Mouse (Mus musculus) liver, embryonic 13.5 days (tissue): ENCODE measurements around the gene Sfpq. TPM values are rescaled to one million over a fixed set of nuclear protein-coding genes. Genes with fewer than 3 reads are reported as not detected.

ENCODE experiments used
- ATAC-seq: fragments of 200-750 bp; cut with Nextera tagmentation; 2 replicates; pipeline ENCODE4 v1.8.0; 2017; ENCODE audit warnings: low read depth, mild to moderate bottlenecking, moderate number of reproducible peaks, moderate library complexity
- DNase-seq: peaks from one replicate; pipeline ENCODE4 v3.0.0; 2022
- H3K27ac ChIP-seq: fragments of 300-500 bp; sonication (generic); 2 replicates; pipeline ENCODE4 v1.5.1; 2015; ENCODE audit warnings: moderate library complexity, mild to moderate bottlenecking, inconsistent platforms
- H3K27me3 ChIP-seq: fragments of 300-500 bp; sonication (generic); 2 replicates; pipeline ENCODE4 v1.6.1; 2015; ENCODE audit warnings: mild to moderate bottlenecking, inconsistent platforms
- H3K36me3 ChIP-seq: fragments of 300-500 bp; sonication (generic); 2 replicates; pipeline ENCODE4 v1.6.1; 2015; ENCODE audit warnings: mild to moderate bottlenecking, inconsistent platforms
- H3K4me1 ChIP-seq: fragments of 300-500 bp; sonication (generic); replicated peaks from 2 replicates; pipeline ENCODE4 v1.6.1; 2015; ENCODE audit warnings: inconsistent platforms
- H3K4me2 ChIP-seq: fragments of 300-500 bp; sonication (generic); 2 replicates; pipeline ENCODE4 v1.6.1; 2015; ENCODE audit warnings: inconsistent platforms, mild to moderate bottlenecking, moderate library complexity
- H3K4me3 ChIP-seq: fragments of 300-500 bp; sonication (generic); replicated peaks from 2 replicates; pipeline ENCODE4 v1.5.1; 2015; ENCODE audit warnings: mild to moderate bottlenecking, inconsistent platforms
- H3K9ac ChIP-seq: fragments of 300-500 bp; sonication (generic); 2 replicates; pipeline ENCODE4 v1.6.1; 2015; ENCODE audit warnings: mild to moderate bottlenecking, inconsistent platforms
- H3K9me3 ChIP-seq: fragments of 300-500 bp; sonication (generic); replicated peaks from 2 replicates; pipeline ENCODE4 v1.6.1; 2016; ENCODE audit warnings: inconsistent platforms
- WGBS: fragments of 180-500 bp; shearing (Covaris S2); methylation state at CpG from one replicate; pipeline ENCODE4 v1.1.7; 2015; ENCODE audit not compliant: insufficient replicate concordance; 5-methylcytosine and 5-hydroxymethylcytosine counted together
- polyA plus RNA-seq: library from polyadenylated mRNA; unstranded; fragments of >200 nt; fragmentation: Nextera tagmentation; extraction: Ambion mirVana; gene quantifications from 2 replicates; pipeline ENCODE4 v1.2.1, GENCODE M21; 2015

The Sfpq gene
- polyA plus RNA-seq, 1 experiment from 2014 or later: 35.2 TPM

GRCm38 (mm10) chr4:127074915-127075314 is 53.8 kb downstream of the Sfpq start:
- Histone ChIP-seq H3K4me2 (no peak overlapping the region), H3K9me3 (no peaks in the 10 kb centered on the region), H3K27ac (no peak overlapping the region), H3K4me1 (peaks cover 8% of the 10 kb centered on the region), H3K27me3 (no peaks in the 10 kb centered on the region), H3K36me3 (no peaks in the 10 kb centered on the region), H3K9ac (no peak overlapping the region), H3K4me3 (no peak overlapping the region)
- 42% methylated on average over 1 of the region's 1 CpGs for WGBS
- no peak for DNase-seq
- ATAC-seq: no peak

GRCm38 (mm10) chr4:127076875-127077548 is 55.9 kb downstream of the Sfpq start, which contains the start of gene Zmym6:
TSS of gene Zmym6 (plus strand) at chr4:127077383.
- H3K4me2 ChIP-seq: peak within 1 kb of the TSS; percentile 88
- H3K9ac ChIP-seq: peak within 1 kb of the TSS; percentile 75
- H3K4me1 ChIP-seq: peaks cover 8% of the 10 kb centered on the region
- no peaks in the 10 kb centered on the region for H3K9me3 ChIP-seq
- peak within 1 kb of the TSS; percentile 64 for H3K4me3 ChIP-seq
- no peaks in the 10 kb centered on the region for H3K36me3 ChIP-seq
- under 1% methylated on average over 46 of the region's 46 CpGs for WGBS
- ATAC-seq: peak; percentile 92
- peak; percentile 93 for DNase-seq
- H3K27ac ChIP-seq: peak within 1 kb of the TSS; percentile 68
- no peaks in the 10 kb centered on the region for H3K27me3 ChIP-seq

GRCm38 (mm10) chr4:127080806-127081205 is 59.7 kb downstream of the Sfpq start:
- no peak overlapping the region for H3K27ac ChIP-seq
- H3K9me3 ChIP-seq: no peaks in the 10 kb centered on the region
- H3K36me3 ChIP-seq: no peaks in the 10 kb centered on the region
- no peaks in the 10 kb centered on the region for H3K27me3 ChIP-seq
- DNase-seq (no peak), ATAC-seq (no peak)
- no peak overlapping the region for H3K4me2 ChIP-seq
- peaks cover 8% of the 10 kb centered on the region for H3K4me1 ChIP-seq
- no peak overlapping the region for H3K4me3 ChIP-seq
- H3K9ac ChIP-seq: no peak overlapping the region
- WGBS: 33% methylated on average over 1 of the region's 1 CpGs

GRCm38 (mm10) chr4:127083131-127083530 is 62.0 kb downstream of the Sfpq start:
- DNase-seq: no peak
- H3K27ac ChIP-seq: no peak overlapping the region
- ATAC-seq: no peak
- H3K36me3 ChIP-seq: no peaks in the 10 kb centered on the region
- no peaks in the 10 kb centered on the region for H3K27me3 ChIP-seq
- H3K9ac ChIP-seq: no peak overlapping the region
- H3K4me2 ChIP-seq: no peak overlapping the region
- no peak overlapping the region for H3K4me3 ChIP-seq
- H3K9me3 ChIP-seq: no peaks in the 10 kb centered on the region
- WGBS: 75% methylated on average over 2 of the region's 2 CpGs
- H3K4me1 ChIP-seq: peaks cover under 1% of the 10 kb centered on the region

- H3K27me3 ChIP-seq: no peaks in the 10 kb centered on the region
- H3K36me3 ChIP-seq: peaks cover 5% of the 10 kb centered on the region
- no peak overlapping the region for H3K4me3 ChIP-seq
- DNase-seq (no peak), ATAC-seq (no peak)
- H3K9ac ChIP-seq: no peak overlapping the region
- no peak overlapping the region for H3K4me2 ChIP-seq
- H3K27ac ChIP-seq: no peak overlapping the region
- no peaks in the 10 kb centered on the region for H3K9me3 ChIP-seq
- WGBS: 69% methylated on average over 1 of the region's 1 CpGs
- H3K4me1 ChIP-seq: no peaks in the 10 kb centered on the region
Observed at GRCm38 (mm10) chr4:127085761-127086160, 64.6 kb downstream of the Sfpq start.

Other genes with a start within 250 kb of the Sfpq start
- gene Zmym4, start 53.2 kb upstream of the Sfpq start, polyA plus RNA-seq: 4.0 and 4.4 TPM in 2 replicates
- 10.4 and 14.6 TPM in 2 replicates for gene Zmym1, start 39.8 kb downstream of the Sfpq start, polyA plus RNA-seq
- 3.4 and 5.0 TPM in 2 replicates for gene Zmym6, start 56.1 kb downstream of the Sfpq start, polyA plus RNA-seq
- 6.8 and 7.8 TPM in 2 replicates for gene Tmem35b, start 102.4 kb downstream of the Sfpq start, polyA plus RNA-seq
- gene Dlgap3, start 147.9 kb downstream of the Sfpq start, polyA plus RNA-seq: 0.17 and 0.22 TPM in 2 replicates
- 29.1 and 33.0 TPM in 2 replicates for gene Smim12, start 222.5 kb downstream of the Sfpq start, polyA plus RNA-seq